Mouse (Mus musculus) lung, adult 2 months (tissue): ENCODE measurements at regions not wholly inside any gene's neighbourhood (a gene's known extent, or its start where the extent isn't known, plus 50 kb on each side); places are given as distances from the start of the nearest gene placed in this dataset.

Experiments used
- CTCF ChIP-seq: fragments of 200-500 bp; IDR thresholded peaks from 2 replicates; pipeline ENCODE4 v1.5.1; 2011; ENCODE audit warnings: mild to moderate bottlenecking, low read length, control low read depth; ENCODE audit not compliant: insufficient read depth
- POLR2A ChIP-seq: fragments of 200-500 bp; IDR thresholded peaks from 2 replicates; pipeline ENCODE4 v1.6.1; 2011; ENCODE audit warnings: low read depth, mild to moderate bottlenecking, control low read depth, low read length, borderline replicate concordance; ENCODE audit errors: extremely low read depth

DNA sequence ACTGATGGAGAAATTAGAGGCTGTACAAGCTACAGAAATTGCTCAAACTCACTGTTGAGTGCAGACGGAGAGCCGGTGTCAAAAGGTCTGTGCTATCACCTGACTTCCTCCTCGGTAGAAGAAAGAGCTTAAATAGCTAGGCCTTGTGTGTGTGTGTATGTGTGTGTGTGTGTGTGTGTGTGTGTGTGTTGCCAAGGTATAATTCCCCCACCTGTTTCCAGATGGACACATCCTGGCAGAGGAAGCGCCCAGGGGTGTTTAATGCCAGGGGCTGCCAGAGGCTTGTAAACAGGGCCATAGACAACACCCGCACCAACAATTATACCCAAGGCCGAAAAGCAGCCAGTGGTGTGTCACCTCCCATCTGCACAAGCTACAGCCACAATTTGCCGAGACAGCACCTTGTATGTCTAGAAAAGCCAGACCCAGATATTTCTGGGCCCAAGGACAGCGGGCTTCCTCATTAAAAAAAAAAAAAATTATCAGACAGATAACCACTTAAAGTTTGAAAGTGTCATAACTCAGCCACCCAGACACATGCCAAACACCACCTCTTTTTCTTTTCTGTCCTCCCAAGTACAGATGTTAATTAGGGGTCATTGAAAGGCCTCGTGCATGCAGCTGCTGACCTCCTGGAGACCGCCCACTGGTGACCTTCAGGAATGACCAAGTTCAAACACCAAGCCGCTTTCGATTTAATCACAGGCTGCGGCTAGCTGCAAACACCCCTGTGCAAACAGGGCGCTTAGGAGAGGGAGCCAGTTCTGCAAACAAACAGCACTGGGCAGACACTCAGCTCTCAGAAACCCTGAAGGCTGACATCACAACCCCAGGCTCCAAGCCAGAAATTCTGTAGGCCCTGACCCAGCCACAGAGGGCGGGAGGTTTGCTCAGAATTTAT is 188.0 kb upstream of the Ubl3 start:
- peak; percentile 11; the same call in 1 of the 2 replicates for TF ChIP-seq POLR2A
- TF ChIP-seq CTCF: no peak
